Mouse (Mus musculus) heart, adult 2 months (tissue): ENCODE data around the gene Exoc2.

ENCODE experiments used
- CTCF ChIP-seq: fragments of 200-600 bp; IDR thresholded peaks from 2 replicates; pipeline ENCODE4 v1.8.1; 2022; ENCODE audit warnings: antibody characterized with exemption, mild to moderate bottlenecking, moderate library complexity
- EP300 ChIP-seq: fragments of 200-500 bp; IDR thresholded peaks from 2 replicates; pipeline ENCODE4 v1.6.1; 2011; ENCODE audit warnings: low read depth, low read length, control low read depth; ENCODE audit not compliant: insufficient read depth
- POLR2A ChIP-seq: fragments of 200-500 bp; IDR thresholded peaks from 2 replicates; pipeline ENCODE4 v1.6.1; 2011; ENCODE audit warnings: mild to moderate bottlenecking, low read depth, low read length, control low read depth; ENCODE audit not compliant: insufficient read depth

GRCm38 (mm10) chr13:30913757-30914156, 60.1 kb downstream of the Exoc2 start:
- TF ChIP-seq CTCF = no peak
- no peak for TF ChIP-seq POLR2A
- TF ChIP-seq EP300 = no peak
